Mouse (Mus musculus) stomach, embryonic 16.5 days (tissue): ENCODE measurements around the gene Agpat4. TPM values are rescaled to one million over a fixed set of nuclear protein-coding genes. Genes with fewer than 3 reads are reported as not detected.

Source experiments
- ATAC-seq: fragments of 200-750 bp; cut with Nextera tagmentation; 2 replicates; pipeline ENCODE4 v1.8.0; 2017; ENCODE audit warnings: moderate number of reproducible peaks, moderate TSS enrichment; ENCODE audit not compliant: insufficient read depth, low FRiP score
- H3K27ac ChIP-seq: fragments of 300-500 bp; sonication (generic); 2 replicates; pipeline ENCODE4 v1.5.1; 2014; ENCODE audit warnings: low read length
- H3K27me3 ChIP-seq: fragments of 300-500 bp; sonication (generic); 2 replicates; pipeline ENCODE4 v1.6.1; 2014; ENCODE audit warnings: low read length, control low read depth, mixed read lengths; ENCODE audit not compliant: control insufficient read depth, insufficient read depth
- H3K36me3 ChIP-seq: fragments of 300-500 bp; sonication (generic); 2 replicates; pipeline ENCODE4 v1.6.1; 2014; ENCODE audit warnings: low read length; ENCODE audit not compliant: control insufficient read depth, insufficient read depth
- H3K4me1 ChIP-seq: fragments of 300-500 bp; sonication (generic); 2 replicates; pipeline ENCODE4 v1.6.1; 2014; ENCODE audit warnings: low read length, control low read depth, mixed read lengths; ENCODE audit not compliant: control insufficient read depth, insufficient read depth
- H3K4me2 ChIP-seq: fragments of 300-500 bp; sonication (generic); 2 replicates; pipeline ENCODE4 v1.6.1; 2014; ENCODE audit warnings: low read depth, low read length, mixed read lengths
- H3K4me3 ChIP-seq: fragments of 300-500 bp; sonication (generic); replicated peaks from 2 replicates; pipeline ENCODE4 v1.5.1; 2014; ENCODE audit warnings: mild to moderate bottlenecking, low read length
- H3K9ac ChIP-seq: fragments of 300-500 bp; sonication (generic); 2 replicates; pipeline ENCODE4 v1.6.1; 2014; ENCODE audit warnings: low read length
- H3K9me3 ChIP-seq: fragments of 300-500 bp; sonication (generic); replicated peaks from 2 replicates; pipeline ENCODE4 v1.6.1; 2016; ENCODE audit warnings: low read length, control low read depth; ENCODE audit not compliant: control insufficient read depth
- WGBS: fragments of 180-500 bp; shearing (Covaris S2); extraction: QIAGEN DNeasy Blood & Tissue Kit; methylation state at CpG from one replicate; pipeline ENCODE4 v1.1.7; 2014; 5-methylcytosine and 5-hydroxymethylcytosine counted together
- polyA plus RNA-seq: library from polyadenylated mRNA; unstranded; fragments of >200 nt; fragmentation: Nextera tagmentation; extraction: Ambion mirVana; gene quantifications from 2 replicates; pipeline ENCODE4 v1.2.1, GENCODE M21; 2015

Gene Agpat4
- polyA plus RNA-seq, 1 experiment from 2014 or later: 34.5 TPM

DNA sequence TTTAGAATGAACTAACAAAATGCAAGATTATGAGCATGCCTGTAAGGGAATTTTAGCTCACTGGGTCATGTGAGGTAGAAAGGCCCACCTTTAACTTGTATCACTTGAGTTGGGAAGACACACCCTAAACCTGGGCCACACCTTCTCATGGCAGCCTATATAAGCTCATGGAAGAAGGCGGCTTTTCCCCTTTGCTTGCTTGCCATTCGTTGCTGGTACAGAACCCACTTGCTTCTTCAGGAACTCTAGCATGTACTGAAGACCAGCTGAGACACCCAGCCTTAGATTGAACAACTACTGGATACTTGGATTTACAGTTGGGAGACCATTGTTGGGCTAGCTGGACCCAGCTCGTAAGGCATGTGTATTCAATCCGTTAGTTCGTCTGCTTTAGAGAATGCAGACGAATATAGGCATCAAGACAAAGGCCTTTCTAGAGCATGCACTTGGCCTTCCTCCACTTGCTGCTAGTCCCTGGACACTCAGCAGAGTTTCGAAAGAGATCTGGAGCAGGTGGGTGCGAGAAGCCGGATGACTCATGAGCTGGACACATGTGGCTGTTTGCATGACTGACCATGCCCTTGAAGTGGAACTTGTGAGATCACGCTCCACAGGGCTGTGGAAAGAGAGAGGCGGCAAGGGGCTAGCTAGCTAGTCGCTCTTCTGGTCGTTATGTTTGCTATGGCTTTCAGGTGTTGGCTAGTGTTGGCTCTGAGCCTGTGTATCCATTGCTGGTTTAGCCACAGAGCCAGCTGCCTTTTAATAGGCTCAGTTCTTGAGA is 42.7 kb downstream of the Agpat4 start:
- H3K36me3 ChIP-seq: no peaks in the 10 kb centered on the region
- peaks cover 2% of the 10 kb centered on the region; the same call in 1 of the 2 replicates for H3K4me1 ChIP-seq
- no peak overlapping the region for H3K4me3 ChIP-seq
- WGBS: 91% methylated on average over 13 of the region's 13 CpGs
- no peak for ATAC-seq
- no peaks in the 10 kb centered on the region for H3K27me3 ChIP-seq
- no peaks in the 10 kb centered on the region for H3K9me3 ChIP-seq
- H3K27ac ChIP-seq: no peak overlapping the region
- no peak overlapping the region for H3K4me2 ChIP-seq
- no peak overlapping the region for H3K9ac ChIP-seq

DNA sequence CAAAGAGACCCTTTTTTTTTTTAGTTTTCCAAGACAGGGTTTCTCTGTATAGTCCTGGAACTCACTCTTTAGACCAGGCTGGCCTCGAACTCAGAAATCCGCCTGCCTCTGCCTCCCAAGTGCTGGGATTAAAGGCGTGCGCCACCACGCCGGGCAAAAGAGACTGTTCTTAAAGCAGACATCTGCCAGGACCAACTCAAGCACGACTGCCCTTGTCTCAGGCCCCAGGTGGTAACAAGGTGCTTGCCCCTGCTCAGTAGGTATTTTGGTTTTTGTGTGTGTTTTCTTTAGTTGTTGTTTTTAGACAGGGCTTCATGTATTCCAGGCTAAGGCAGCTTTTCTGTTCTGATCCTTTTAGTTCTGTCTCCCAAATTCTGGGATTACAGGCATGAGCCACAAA is 43.4 kb downstream of the Agpat4 start:
- Histone ChIP-seq H3K4me1 (peaks cover 2% of the 10 kb centered on the region; the same call in 1 of the 2 replicates), H3K9ac (no peak overlapping the region), H3K27me3 (no peaks in the 10 kb centered on the region), H3K4me3 (no peak overlapping the region), H3K9me3 (no peaks in the 10 kb centered on the region), H3K4me2 (no peak overlapping the region), H3K27ac (no peak overlapping the region), H3K36me3 (no peaks in the 10 kb centered on the region)
- 95% methylated on average over 7 of the region's 7 CpGs for whole genome bisulfite sequencing
- no peak for ATAC-seq

GRCm38 (mm10) chr17:12162824-12163223 is 44.3 kb downstream of the Agpat4 start:
- Histone ChIP-seq H3K4me1 (peaks cover 7% of the 10 kb centered on the region), H3K36me3 (no peaks in the 10 kb centered on the region), H3K9ac (no peak overlapping the region), H3K9me3 (no peaks in the 10 kb centered on the region), H3K4me2 (no peak overlapping the region), H3K27me3 (no peaks in the 10 kb centered on the region), H3K27ac (no peak overlapping the region), H3K4me3 (no peak overlapping the region)
- 72% methylated on average over 4 of the region's 4 CpGs for WGBS
- no peak for ATAC-seq

DNA sequence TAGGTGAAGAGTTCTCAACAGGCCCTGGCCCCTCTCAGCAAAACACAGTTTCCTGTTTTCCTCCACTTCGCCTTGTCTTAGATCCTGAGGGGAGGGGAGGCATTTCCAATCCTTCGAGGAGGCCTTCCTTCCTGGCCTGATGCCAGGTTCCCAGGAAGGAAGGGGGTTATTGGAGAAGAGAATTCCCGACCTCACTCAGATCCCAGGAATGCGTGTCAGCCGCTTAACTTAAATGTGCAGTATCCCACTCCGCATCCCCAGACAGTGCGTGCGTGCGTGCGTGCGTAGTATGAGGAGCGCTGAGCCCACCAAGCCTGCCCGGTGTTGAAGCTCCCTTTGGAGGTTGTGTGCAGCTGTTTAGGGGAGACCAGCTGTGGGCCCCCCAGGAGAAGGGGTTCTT is 44.9 kb downstream of the Agpat4 start:
- 40% methylated on average over 13 of the region's 13 CpGs for WGBS
- H3K9me3 ChIP-seq: no peaks in the 10 kb centered on the region
- no peak overlapping the region for H3K27ac ChIP-seq
- no peak overlapping the region for H3K4me3 ChIP-seq
- peaks cover 13% of the 10 kb centered on the region for H3K4me1 ChIP-seq
- no peaks in the 10 kb centered on the region for H3K27me3 ChIP-seq
- ATAC-seq: peak; percentile 31; the same call in 1 of the 2 replicates
- H3K4me2 ChIP-seq: no peak overlapping the region
- no peak overlapping the region for H3K9ac ChIP-seq
- no peaks in the 10 kb centered on the region for H3K36me3 ChIP-seq

DNA sequence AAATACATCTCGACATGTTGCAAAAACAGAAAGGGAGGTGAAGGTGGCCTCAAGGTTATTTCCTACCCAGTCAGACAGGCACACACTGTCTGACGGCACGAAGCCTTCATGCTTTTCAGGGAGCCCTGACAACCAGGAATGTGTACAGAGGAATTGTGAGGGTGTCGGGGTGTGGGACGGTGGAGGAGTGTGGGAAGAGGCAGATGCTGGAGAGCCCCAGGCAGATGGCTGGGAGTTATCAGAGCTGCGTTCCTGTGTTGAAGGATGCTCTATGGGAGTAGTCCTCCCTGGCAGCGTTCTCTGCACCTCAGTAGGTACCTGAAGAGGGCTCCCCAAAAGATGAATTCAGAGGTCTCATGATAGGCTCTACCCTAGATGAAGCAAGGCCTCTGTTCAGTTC is 45.4 kb downstream of the Agpat4 start:
- Histone ChIP-seq H3K9ac (no peak overlapping the region), H3K4me3 (no peak overlapping the region), H3K27me3 (no peaks in the 10 kb centered on the region), H3K4me1 (peaks cover 17% of the 10 kb centered on the region), H3K27ac (no peak overlapping the region), H3K4me2 (no peak overlapping the region), H3K9me3 (no peaks in the 10 kb centered on the region), H3K36me3 (no peaks in the 10 kb centered on the region)
- no peak for ATAC-seq
- 75% methylated on average over 7 of the region's 7 CpGs for WGBS

DNA sequence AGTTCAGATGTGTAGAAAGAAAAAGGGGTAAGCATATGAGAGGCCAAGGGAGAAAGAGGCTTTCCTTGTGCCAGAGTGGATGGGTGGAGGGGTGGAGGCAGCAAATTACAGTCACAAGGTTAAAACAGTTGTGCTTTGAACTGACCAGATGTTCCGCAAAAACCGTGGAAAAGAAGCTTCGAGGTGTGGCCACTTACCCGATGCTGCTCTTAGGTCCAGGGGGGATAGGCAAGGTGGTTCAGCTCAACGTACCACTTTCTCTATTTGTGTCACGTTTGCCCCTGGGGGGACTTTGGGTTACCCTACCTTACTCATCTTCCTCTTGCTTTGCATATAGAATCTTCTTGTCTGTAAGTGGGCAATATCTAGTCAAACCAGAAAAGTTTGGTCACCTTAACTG is 46.0 kb downstream of the Agpat4 start:
- 86% methylated on average over 6 of the region's 6 CpGs for WGBS

GRCm38 (mm10) chr17:12165009-12165695 is 46.6 kb downstream of the Agpat4 start:
- Histone ChIP-seq H3K4me3 (no peak overlapping the region), H3K27me3 (no peaks in the 10 kb centered on the region), H3K36me3 (no peaks in the 10 kb centered on the region), H3K9ac (no peak overlapping the region), H3K9me3 (no peaks in the 10 kb centered on the region), H3K4me1 (peaks cover 28% of the 10 kb centered on the region), H3K4me2 (no peak overlapping the region), H3K27ac (no peak overlapping the region)
- no peak for ATAC-seq
- 83% methylated on average over 11 of the region's 11 CpGs for WGBS

More for the DNA sequence above, 46.0 kb downstream of the Agpat4 start:
- no peaks in the 10 kb centered on the region for H3K9me3 ChIP-seq
- H3K27ac ChIP-seq: no peak overlapping the region
- H3K36me3 ChIP-seq: no peaks in the 10 kb centered on the region
- no peak overlapping the region for H3K4me3 ChIP-seq
- no peak for ATAC-seq
- no peak overlapping the region for H3K9ac ChIP-seq
- H3K4me2 ChIP-seq: no peak overlapping the region
- no peaks in the 10 kb centered on the region for H3K27me3 ChIP-seq
- peaks cover 23% of the 10 kb centered on the region for H3K4me1 ChIP-seq

DNA sequence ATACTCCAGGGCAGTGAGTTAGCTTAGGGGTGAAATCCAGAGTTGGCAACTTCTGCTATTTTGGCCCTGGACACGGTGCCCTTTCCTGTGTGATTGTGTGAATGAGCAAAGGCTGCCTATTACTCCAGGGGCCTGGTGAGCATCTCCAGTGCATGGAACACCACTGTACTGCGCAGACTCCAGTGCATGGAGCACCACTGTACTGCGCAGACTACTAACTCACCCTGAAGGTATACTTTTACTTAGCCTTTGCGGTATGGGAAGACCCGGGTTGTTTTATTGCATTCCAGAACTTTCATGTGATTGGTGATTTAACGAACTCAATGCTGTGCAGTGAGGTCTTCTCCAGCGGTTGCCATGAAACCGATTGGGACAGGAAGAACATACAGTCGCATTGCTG is 47.2 kb downstream of the Agpat4 start:
- Histone ChIP-seq H3K9me3 (no peaks in the 10 kb centered on the region), H3K4me2 (no peak overlapping the region), H3K36me3 (no peaks in the 10 kb centered on the region), H3K4me3 (no peak overlapping the region), H3K27ac (no peak overlapping the region), H3K27me3 (no peaks in the 10 kb centered on the region), H3K9ac (no peak overlapping the region), H3K4me1 (peaks cover 31% of the 10 kb centered on the region)
- 92% methylated on average over 9 of the region's 9 CpGs for WGBS
- ATAC-seq: no peak

DNA sequence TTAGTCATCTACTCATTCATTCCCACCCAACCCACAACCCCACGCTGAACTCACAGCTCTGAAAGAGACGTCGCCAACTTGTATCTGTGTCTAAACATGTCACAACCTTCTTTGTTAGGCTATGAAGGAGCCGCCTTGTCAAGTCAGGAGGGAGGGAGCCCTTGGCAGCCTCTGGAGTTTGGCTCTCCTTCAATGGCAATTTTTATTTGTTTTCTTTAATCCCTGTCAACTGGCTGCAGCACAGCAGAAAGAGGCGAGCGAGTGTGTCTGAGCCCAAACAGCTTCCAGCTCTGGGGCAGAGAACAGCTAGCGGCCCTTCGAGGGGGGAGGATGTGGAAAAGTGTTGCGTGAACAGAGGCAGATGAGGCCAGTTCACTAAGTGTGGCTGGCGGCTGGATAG is 50.0 kb downstream of the Agpat4 start:
- Histone ChIP-seq H3K27ac (peak overlapping the region; percentile 76), H3K9me3 (no peaks in the 10 kb centered on the region), H3K4me3 (no peak overlapping the region), H3K4me1 (peaks cover 36% of the 10 kb centered on the region), H3K27me3 (no peaks in the 10 kb centered on the region), H3K4me2 (peak overlapping the region; percentile 28; the same call in 1 of the 2 replicates), H3K36me3 (no peaks in the 10 kb centered on the region), H3K9ac (no peak overlapping the region)
- WGBS: 22% methylated on average over 10 of the region's 10 CpGs
- peak; percentile 61; the same call in 1 of the 2 replicates for ATAC-seq
